Mouse (Mus musculus): ENCODE data around the gene Cyp2ab1. TPM values are rescaled to one million over a fixed set of nuclear protein-coding genes. Genes with fewer than 3 reads are reported as not detected.

Cyp2ab1 gene
- total RNA-seq, 2 experiments from 2014 or later, result not detected

DNA sequence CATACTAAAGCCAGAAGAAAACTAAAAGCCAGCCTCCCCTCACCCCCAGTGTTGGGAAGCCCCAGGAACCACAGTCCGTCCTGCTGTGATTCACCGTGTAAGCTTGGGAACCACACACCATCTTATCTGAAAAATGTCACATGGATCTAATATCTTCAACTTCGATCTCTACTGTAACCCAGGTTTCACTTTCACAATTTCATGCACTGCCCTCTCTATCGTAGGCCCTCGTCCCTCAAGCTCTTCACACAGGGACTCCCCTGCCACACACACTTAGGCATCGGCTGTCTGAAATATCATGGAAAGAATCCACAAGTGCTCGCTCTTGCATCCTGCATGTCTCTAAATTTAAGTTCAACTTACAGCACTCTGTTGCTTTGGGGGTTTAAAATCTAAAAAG lies 60.1 kb downstream of the Cyp2ab1 start:
- DNase-seq, result no peak

Other genes starting within 250 kb of the Cyp2ab1 start
- gene Klhl24, start 227.9 kb downstream of the Cyp2ab1 start, total RNA-seq (2021), result 10 to 100 TPM; 86.7 to 89.8 TPM
- gene Yeats2, start 184.3 kb downstream of the Cyp2ab1 start, total RNA-seq (2021), result 10 to 100 TPM; 36.4 to 45.5 TPM
- gene Map6d1, start 84.0 kb downstream of the Cyp2ab1 start, total RNA-seq (2021), result 10 to 100 TPM; 37.7 to 41.2 TPM
- 10 to 100 TPM; 56.2 to 61.9 TPM for gene Parl, start 23.0 kb downstream of the Cyp2ab1 start, total RNA-seq (2021)
- 100 to 1,000 TPM; 237 to 252 TPM for gene Abcc5, start 101.0 kb upstream of the Cyp2ab1 start, total RNA-seq (2021)
- gene Eif2b5, start 173.4 kb upstream of the Cyp2ab1 start, total RNA-seq (2021), result 10 to 100 TPM; 49.7 to 50.1 TPM
- 10 to 100 TPM; 57.1 to 64.4 TPM for gene Dvl3, start 191.6 kb upstream of the Cyp2ab1 start, total RNA-seq (2021)
- 100 to 1,000 TPM; 725 to 748 TPM for gene Ap2m1, start 210.1 kb upstream of the Cyp2ab1 start, total RNA-seq (2021)
- 100 to 1,000 TPM; 104 to 113 TPM for gene Abcf3, start 223.2 kb upstream of the Cyp2ab1 start, total RNA-seq (2021)